ENCODE assay signal across 13 mouse cellular contexts in genomic region chr5:125069426-125069825, GRCm38 (mm10).
DNase-seq lines count a peak whose midpoint lies in the region; ATAC-seq and TF ChIP-seq lines count a peak whose summit lies in the region.
"Had no signal": no experiment of that assay in that cellular context is flagged by ENCODE, and none has a peak within 500 bp of the region (broad histone marks: within the 10 kb centered on the region; RNA-seq: fewer than 3 reads in every experiment).

No protein-coding gene starts in this region.

- TF ChIP-seq CTCF in intestine, postnatal 0 days (IDR thresholded peaks at IDR 0.05; ENCODE audit: low read depth), result no peak

- 0 out of 2 replicates have a peak overlapping the region, but pooled peaks have one; percentile 42 for H3K27ac ChIP-seq in intestine, embryonic 16.5 days (ENCODE audit: low read length)
- H3K27ac ChIP-seq in intestine, postnatal 0 days (ENCODE audit: low read depth, low read length), result no peak overlapping the region
- peak overlapping the region; percentile 82; the same call in 1 of the 2 replicates for H3K27ac ChIP-seq in embryonic facial prominence, embryonic 12.5 days
- H3K27ac ChIP-seq in hindbrain, embryonic 10.5 days, result peak overlapping the region; percentile 41
- peak overlapping the region; percentile 67; the same call in 1 of the 2 replicates for H3K27ac ChIP-seq in midbrain, embryonic 14.5 days (replicated peaks; ENCODE audit: low read depth, low read length)
- H3K27ac ChIP-seq: heart, adult 2 months had no signal

- ATAC-seq in intestine, embryonic 16.5 days, result no peak
- no peak for ATAC-seq in intestine, postnatal 0 days
- no peak for ATAC-seq in embryonic facial prominence, embryonic 12.5 days (ENCODE audit: insufficient number of reproducible peaks, insufficient read depth, low FRiP score, low TSS enrichment)
- ATAC-seq in midbrain, embryonic 14.5 days (ENCODE audit: low FRiP score, low TSS enrichment), result peak; percentile 5; the same call in 1 of the 2 replicates
- ATAC-seq in inflammation-experienced regulatory T-cells, adult 6 months, result no peak
- ATAC-seq: Patski had no signal

- 63% methylated on average over 5 of the region's 5 CpGs for WGBS in intestine, embryonic 16.5 days
- 75% methylated on average over 5 of the region's 5 CpGs for WGBS in intestine, postnatal 0 days
- 40% methylated on average over 5 of the region's 5 CpGs for WGBS in embryonic facial prominence, embryonic 12.5 days
- 58% methylated on average over 5 of the region's 5 CpGs for WGBS in hindbrain, embryonic 10.5 days
- 52% methylated on average over 5 of the region's 5 CpGs for WGBS in midbrain, embryonic 14.5 days

- no peaks in the 10 kb centered on the region for H3K27me3 ChIP-seq in intestine, embryonic 16.5 days (replicated peaks; ENCODE audit: control insufficient read depth, insufficient read depth, low read length)
- H3K27me3 ChIP-seq in intestine, postnatal 0 days (replicated peaks; ENCODE audit: control insufficient read depth, insufficient read depth, low read length), result no peaks in the 10 kb centered on the region
- no peaks in the 10 kb centered on the region for H3K27me3 ChIP-seq in embryonic facial prominence, embryonic 12.5 days
- no peaks in the 10 kb centered on the region for H3K27me3 ChIP-seq in hindbrain, embryonic 10.5 days (ENCODE audit: insufficient read depth, poor library complexity, severe bottlenecking)
- H3K27me3 ChIP-seq in midbrain, embryonic 14.5 days (ENCODE audit: control insufficient read depth, insufficient read depth, low read length), result no peaks in the 10 kb centered on the region
- H3K27me3 ChIP-seq: Patski had no signal

- H3K4me1 ChIP-seq in intestine, embryonic 16.5 days (ENCODE audit: control insufficient read depth, insufficient read depth, low read length), result peaks cover 54% of the 10 kb centered on the region
- no peaks in the 10 kb centered on the region for H3K4me1 ChIP-seq in intestine, postnatal 0 days (replicated peaks; ENCODE audit: control insufficient read depth, insufficient read depth, low read length)
- peaks cover 27% of the 10 kb centered on the region for H3K4me1 ChIP-seq in embryonic facial prominence, embryonic 12.5 days
- H3K4me1 ChIP-seq in hindbrain, embryonic 10.5 days (replicated peaks), result peaks cover 35% of the 10 kb centered on the region
- peaks cover 8% of the 10 kb centered on the region; the same call in 1 of the 2 replicates for H3K4me1 ChIP-seq in midbrain, embryonic 14.5 days (ENCODE audit: control insufficient read depth, insufficient read depth, low read length)

- H3K9me3 ChIP-seq in intestine, embryonic 16.5 days (ENCODE audit: control insufficient read depth, low read length), result no peaks in the 10 kb centered on the region
- H3K9me3 ChIP-seq in intestine, postnatal 0 days (ENCODE audit: control insufficient read depth), result no peaks in the 10 kb centered on the region
- no peaks in the 10 kb centered on the region for H3K9me3 ChIP-seq in embryonic facial prominence, embryonic 12.5 days
- H3K9me3 ChIP-seq in hindbrain, embryonic 10.5 days, result no peaks in the 10 kb centered on the region
- no peaks in the 10 kb centered on the region for H3K9me3 ChIP-seq in midbrain, embryonic 14.5 days (ENCODE audit: control insufficient read depth, low read length)

- H3K9ac ChIP-seq in intestine, embryonic 16.5 days (ENCODE audit: low read depth, low read length), result no peak overlapping the region
- H3K9ac ChIP-seq in intestine, postnatal 0 days (ENCODE audit: low read depth, low read length), result no peak overlapping the region
- no peak overlapping the region for H3K9ac ChIP-seq in embryonic facial prominence, embryonic 12.5 days
- H3K9ac ChIP-seq in midbrain, embryonic 14.5 days (replicated peaks; ENCODE audit: low read length), result no peak overlapping the region

- H3K36me3 ChIP-seq in intestine, embryonic 16.5 days (ENCODE audit: control insufficient read depth, insufficient read depth, low read length), result peaks cover 7% of the 10 kb centered on the region; the same call in 1 of the 2 replicates
- peaks cover 66% of the 10 kb centered on the region for H3K36me3 ChIP-seq in intestine, postnatal 0 days (ENCODE audit: control insufficient read depth, insufficient read depth)
- H3K36me3 ChIP-seq in embryonic facial prominence, embryonic 12.5 days, result peaks cover 76% of the 10 kb centered on the region
- H3K36me3 ChIP-seq in hindbrain, embryonic 10.5 days, result peaks cover 85% of the 10 kb centered on the region
- H3K36me3 ChIP-seq in midbrain, embryonic 14.5 days (ENCODE audit: control insufficient read depth, insufficient read depth, low read length), result peaks cover 45% of the 10 kb centered on the region

- DNase-seq in hindbrain, embryonic 10.5 days (ENCODE audit: low spot score), result no peak
- DNase-seq in midbrain, embryonic 14.5 days, result no peak
- no peak for DNase-seq in right cerebral cortex, postnatal 4 days
- DNase-seq in frontal cortex, adult 2 months (ENCODE audit: extremely low spot score in 1 of 2, low spot score in 1 of 2), result no peak
- DNase-seq: cerebellum, adult 9-11 months; heart, adult 2 months; kidney, adult 8-10 months; left cerebral cortex, postnatal 4 days had no signal

- no peak overlapping the region for H3K4me3 ChIP-seq in intestine, embryonic 16.5 days (ENCODE audit: low read length)
- no peak overlapping the region for H3K4me3 ChIP-seq in intestine, postnatal 0 days (ENCODE audit: low read depth, low read length)
- H3K4me3 ChIP-seq in embryonic facial prominence, embryonic 12.5 days, result no peak overlapping the region
- no peak overlapping the region for H3K4me3 ChIP-seq in hindbrain, embryonic 10.5 days
- no peak overlapping the region for H3K4me3 ChIP-seq in midbrain, embryonic 14.5 days (replicated peaks; ENCODE audit: low read depth, low read length)
- H3K4me3 ChIP-seq: heart, adult 2 months had no signal

- H3K4me2 ChIP-seq in intestine, embryonic 16.5 days (ENCODE audit: low read depth, low read length), result no peak overlapping the region
- H3K4me2 ChIP-seq in intestine, postnatal 0 days (replicated peaks; ENCODE audit: low read depth), result no peak overlapping the region
- no peak overlapping the region for H3K4me2 ChIP-seq in embryonic facial prominence, embryonic 12.5 days (replicated peaks)
- H3K4me2 ChIP-seq in midbrain, embryonic 14.5 days (ENCODE audit: low read length), result no peak overlapping the region
